Mouse (Mus musculus) hindbrain, embryonic 13.5 days (tissue): Measurements from ENCODE around the gene Serpina11. TPM values are rescaled to one million over a fixed set of nuclear protein-coding genes. Genes with fewer than 3 reads are reported as not detected.

Experiments used
- ATAC-seq: fragments of 200-750 bp; cut with Nextera tagmentation; 2 replicates; pipeline ENCODE4 v1.8.0; 2017; ENCODE audit warnings: moderate TSS enrichment; ENCODE audit not compliant: low FRiP score
- H3K27ac ChIP-seq: fragments of 300-500 bp; sonication (generic); 2 replicates; pipeline ENCODE4 v1.5.1; 2015; ENCODE audit warnings: inconsistent platforms, mild to moderate bottlenecking, moderate library complexity
- H3K27me3 ChIP-seq: fragments of 300-500 bp; sonication (generic); 2 replicates; pipeline ENCODE4 v1.6.1; 2015; ENCODE audit warnings: mild to moderate bottlenecking, inconsistent platforms
- H3K36me3 ChIP-seq: fragments of 300-500 bp; sonication (generic); 2 replicates; pipeline ENCODE4 v1.6.1; 2015; ENCODE audit warnings: mild to moderate bottlenecking, inconsistent platforms
- H3K4me1 ChIP-seq: fragments of 300-500 bp; sonication (generic); replicated peaks from 2 replicates; pipeline ENCODE4 v1.6.1; 2015; ENCODE audit warnings: inconsistent platforms
- H3K4me2 ChIP-seq: fragments of 300-500 bp; sonication (generic); 2 replicates; pipeline ENCODE4 v1.6.1; 2015; ENCODE audit warnings: inconsistent platforms, mild to moderate bottlenecking, moderate library complexity
- H3K4me3 ChIP-seq: fragments of 300-500 bp; sonication (generic); 2 replicates; pipeline ENCODE4 v1.5.1; 2015; ENCODE audit warnings: mild to moderate bottlenecking, inconsistent platforms
- H3K9ac ChIP-seq: fragments of 300-500 bp; sonication (generic); 2 replicates; pipeline ENCODE4 v1.6.1; 2015; ENCODE audit warnings: mild to moderate bottlenecking, inconsistent platforms
- H3K9me3 ChIP-seq: fragments of 300-500 bp; sonication (generic); 2 replicates; pipeline ENCODE4 v1.6.1; 2016; ENCODE audit warnings: inconsistent platforms
- WGBS: fragments of 180-500 bp; shearing (Covaris S2); methylation state at CpG from one replicate; pipeline ENCODE4 v1.1.7; 2015; 5-methylcytosine and 5-hydroxymethylcytosine counted together
- polyA plus RNA-seq: library from polyadenylated mRNA; unstranded; fragments of >200 nt; fragmentation: Nextera tagmentation; extraction: Ambion mirVana; gene quantifications from 2 replicates; pipeline ENCODE4 v1.2.1, GENCODE M21; 2015

The Serpina11 gene
- not detected in 2 replicates for polyA plus RNA-seq

- Histone ChIP-seq H3K4me2 (no peak within 1 kb of the TSS), H3K27me3 (no peaks in the 10 kb centered on the region), H3K36me3 (no peaks in the 10 kb centered on the region), H3K4me1 (no peaks in the 10 kb centered on the region), H3K4me3 (no peak within 1 kb of the TSS), H3K9me3 (no peaks in the 10 kb centered on the region), H3K27ac (no peak within 1 kb of the TSS), H3K9ac (no peak within 1 kb of the TSS)
- ATAC-seq, result no peak
- whole genome bisulfite sequencing, result 93% methylated on average over 6 of the region's 6 CpGs
Measured at GRCm38 (mm10) chr12:103989857-103990256, at the start of gene Serpina11. Gene Serpina11 (minus strand): TSS chr12:103989957.

GRCm38 (mm10) chr12:104038181-104038580 is 48.4 kb upstream of the Serpina11 start:
- no peaks in the 10 kb centered on the region for H3K4me1 ChIP-seq
- H3K9ac ChIP-seq, result no peak overlapping the region
- H3K9me3 ChIP-seq, result no peaks in the 10 kb centered on the region
- H3K36me3 ChIP-seq, result no peaks in the 10 kb centered on the region
- no peak overlapping the region for H3K4me3 ChIP-seq
- ATAC-seq, result no peak
- no peak overlapping the region for H3K4me2 ChIP-seq
- no peak overlapping the region for H3K27ac ChIP-seq
- WGBS, result 94% methylated on average over 7 of the region's 7 CpGs
- no peaks in the 10 kb centered on the region for H3K27me3 ChIP-seq

- no peak for ATAC-seq
- Histone ChIP-seq H3K9ac (no peak overlapping the region), H3K4me1 (no peaks in the 10 kb centered on the region), H3K27ac (no peak overlapping the region), H3K27me3 (no peaks in the 10 kb centered on the region), H3K4me2 (no peak overlapping the region), H3K9me3 (no peaks in the 10 kb centered on the region), H3K36me3 (no peaks in the 10 kb centered on the region), H3K4me3 (no peak overlapping the region)
- 86% methylated on average over 1 of the region's 1 CpGs for WGBS
Measured at GRCm38 (mm10) chr12:104033752-104034151, 44.0 kb upstream of the Serpina11 start.

GRCm38 (mm10) chr12:104029986-104030385 is 40.2 kb upstream of the Serpina11 start:
- Histone ChIP-seq H3K9me3 (no peaks in the 10 kb centered on the region), H3K27ac (no peak overlapping the region), H3K9ac (no peak overlapping the region), H3K4me2 (no peak overlapping the region), H3K36me3 (no peaks in the 10 kb centered on the region), H3K27me3 (no peaks in the 10 kb centered on the region), H3K4me3 (no peak overlapping the region), H3K4me1 (no peaks in the 10 kb centered on the region)
- ATAC-seq, result no peak
- 51% methylated on average over 8 of the region's 8 CpGs for WGBS

- Histone ChIP-seq H3K9me3 (no peaks in the 10 kb centered on the region), H3K4me1 (no peaks in the 10 kb centered on the region), H3K27ac (no peak overlapping the region), H3K4me3 (no peak overlapping the region), H3K36me3 (no peaks in the 10 kb centered on the region), H3K4me2 (no peak overlapping the region), H3K27me3 (no peaks in the 10 kb centered on the region), H3K9ac (no peak overlapping the region)
- 81% methylated on average over 3 of the region's 3 CpGs for WGBS
- no peak for ATAC-seq
Measured at GRCm38 (mm10) chr12:104015280-104015679, 25.5 kb upstream of the Serpina11 start.

- Histone ChIP-seq H3K36me3 (no peaks in the 10 kb centered on the region), H3K9ac (no peak within 1 kb of the TSS), H3K9me3 (no peaks in the 10 kb centered on the region), H3K4me3 (no peak within 1 kb of the TSS), H3K27me3 (no peaks in the 10 kb centered on the region), H3K4me2 (no peak within 1 kb of the TSS), H3K27ac (no peak within 1 kb of the TSS), H3K4me1 (no peaks in the 10 kb centered on the region)
- no peak for ATAC-seq
- 89% methylated on average over 6 of the region's 6 CpGs for WGBS
Measured at GRCm38 (mm10) chr12:104013620-104014019, 23.9 kb upstream of the Serpina11 start, which contains the start of gene Serpina9. Gene Serpina9 (minus strand): TSS chr12:104013755.

DNA sequence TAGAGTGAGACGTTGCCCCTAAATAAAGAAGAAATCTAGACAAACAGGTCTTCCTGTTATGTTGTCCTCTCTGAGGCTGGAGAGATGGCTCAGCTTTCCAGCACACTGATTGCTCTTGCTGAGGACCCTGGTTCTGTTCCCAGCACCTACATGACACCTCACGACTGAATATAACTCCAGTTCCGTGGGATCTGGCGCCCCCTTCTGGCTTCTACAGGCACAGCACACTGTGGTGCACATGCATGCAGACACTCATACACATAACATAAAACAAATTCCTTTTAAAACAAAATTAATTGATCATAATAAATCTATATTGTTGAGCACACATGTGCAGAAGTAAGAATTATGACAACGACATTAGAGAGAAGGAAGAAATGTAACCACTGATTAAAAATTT is 14.9 kb upstream of the Serpina11 start:
- WGBS, result 87% methylated on average over 5 of the region's 5 CpGs
- H3K27ac ChIP-seq, result no peak overlapping the region
- ATAC-seq, result no peak
- H3K9me3 ChIP-seq, result no peaks in the 10 kb centered on the region
- H3K4me1 ChIP-seq, result no peaks in the 10 kb centered on the region
- no peaks in the 10 kb centered on the region for H3K27me3 ChIP-seq
- no peak overlapping the region for H3K4me3 ChIP-seq
- H3K9ac ChIP-seq, result no peak overlapping the region
- no peak overlapping the region for H3K4me2 ChIP-seq
- no peaks in the 10 kb centered on the region for H3K36me3 ChIP-seq

DNA sequence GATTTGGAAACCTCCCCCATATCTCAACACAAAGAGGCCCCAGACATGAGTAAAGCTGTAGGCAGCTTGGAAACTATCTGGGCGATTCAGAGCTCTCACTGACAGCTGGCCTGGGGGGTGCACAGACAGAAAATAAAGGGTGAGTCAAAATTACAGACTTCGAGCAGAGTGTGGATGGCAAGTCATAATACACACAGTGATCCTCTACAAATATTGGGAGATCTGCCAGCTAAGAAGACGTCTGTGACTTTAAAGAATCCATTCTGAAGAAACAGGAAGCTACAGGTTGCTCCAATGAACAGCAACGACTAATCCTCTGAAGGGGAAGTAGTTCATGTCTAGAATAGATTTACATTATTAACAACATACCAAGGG is 13.5 kb upstream of the Serpina11 start:
- no peak for ATAC-seq
- no peaks in the 10 kb centered on the region for H3K9me3 ChIP-seq
- WGBS, result 75% methylated on average over 4 of the region's 4 CpGs
- no peak overlapping the region for H3K4me3 ChIP-seq
- no peaks in the 10 kb centered on the region for H3K27me3 ChIP-seq
- H3K9ac ChIP-seq, result no peak overlapping the region
- H3K27ac ChIP-seq, result no peak overlapping the region
- no peak overlapping the region for H3K4me2 ChIP-seq
- H3K36me3 ChIP-seq, result no peaks in the 10 kb centered on the region
- no peaks in the 10 kb centered on the region for H3K4me1 ChIP-seq

DNA sequence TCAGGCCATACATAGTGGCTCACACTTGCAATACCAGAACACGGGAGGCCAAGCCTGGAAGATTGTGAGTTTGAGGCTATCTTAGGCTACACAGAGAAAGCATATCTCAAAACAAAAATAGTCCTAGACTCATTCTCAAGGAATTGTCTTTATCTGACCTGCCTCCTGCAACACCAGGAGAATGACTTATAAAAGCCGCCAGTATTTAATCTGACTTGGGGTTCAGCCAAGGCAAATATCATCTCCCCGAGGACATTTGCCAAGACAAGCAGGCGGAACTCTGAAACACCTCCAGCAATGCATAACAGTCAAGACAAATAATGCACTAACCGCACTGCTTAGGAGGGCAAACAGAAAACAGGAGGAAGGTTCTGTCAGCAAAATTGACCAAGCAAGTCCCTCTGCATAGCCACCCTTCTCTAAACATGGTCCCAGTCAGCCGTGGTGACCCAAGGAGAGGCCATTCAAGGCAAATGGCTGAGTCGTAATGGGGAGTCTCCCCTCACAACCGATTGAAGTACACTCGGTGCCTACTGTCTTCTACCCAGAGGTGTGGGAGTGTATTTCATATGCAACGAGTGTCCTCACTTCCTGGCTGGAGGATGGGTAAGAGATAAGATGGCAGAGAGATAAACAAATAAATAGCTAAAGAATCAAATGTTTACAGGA is 12.9 kb upstream of the Serpina11 start:
- no peaks in the 10 kb centered on the region for H3K4me1 ChIP-seq
- H3K9ac ChIP-seq, result no peak overlapping the region
- no peaks in the 10 kb centered on the region for H3K27me3 ChIP-seq
- no peaks in the 10 kb centered on the region for H3K36me3 ChIP-seq
- no peak overlapping the region for H3K4me3 ChIP-seq
- H3K9me3 ChIP-seq, result no peaks in the 10 kb centered on the region
- no peak overlapping the region for H3K4me2 ChIP-seq
- no peak for ATAC-seq
- no peak overlapping the region for H3K27ac ChIP-seq
- 85% methylated on average over 10 of the region's 10 CpGs for WGBS

DNA sequence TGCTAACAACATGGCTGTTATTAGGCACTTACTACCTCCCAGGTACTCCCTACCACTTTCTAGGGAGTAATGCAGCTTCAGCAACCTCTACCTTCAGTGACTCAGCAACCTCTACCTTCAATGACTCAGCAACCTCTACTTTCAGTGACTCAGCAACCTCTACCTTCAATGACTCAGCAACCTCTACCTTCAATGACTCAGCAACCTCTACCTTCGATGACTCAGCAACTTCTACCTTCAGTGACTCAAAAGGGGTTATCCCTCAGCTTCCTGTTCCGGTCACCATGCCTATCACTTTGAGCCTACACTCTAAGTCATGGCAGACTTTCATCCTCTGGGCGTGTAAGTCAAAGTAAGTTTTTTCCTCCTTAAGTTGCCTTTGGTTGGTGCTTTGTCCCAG is 10.8 kb upstream of the Serpina11 start:
- no peaks in the 10 kb centered on the region for H3K27me3 ChIP-seq
- 89% methylated on average over 3 of the region's 3 CpGs for WGBS
- ATAC-seq, result no peak

GRCm38 (mm10) chr12:103999611-104000010 is 9.9 kb upstream of the Serpina11 start:
- Histone ChIP-seq H3K4me2 (no peak overlapping the region), H3K27me3 (no peaks in the 10 kb centered on the region), H3K9ac (no peak overlapping the region), H3K27ac (no peak overlapping the region), H3K4me3 (no peak overlapping the region), H3K36me3 (no peaks in the 10 kb centered on the region), H3K9me3 (no peaks in the 10 kb centered on the region), H3K4me1 (no peaks in the 10 kb centered on the region)
- no peak for ATAC-seq
- 71% methylated on average over 8 of the region's 8 CpGs for WGBS

More for the DNA sequence above, 10.8 kb upstream of the Serpina11 start:
- H3K4me2 ChIP-seq, result no peak overlapping the region
- H3K9ac ChIP-seq, result no peak overlapping the region
- H3K4me1 ChIP-seq, result no peaks in the 10 kb centered on the region
- H3K4me3 ChIP-seq, result no peak overlapping the region
- no peaks in the 10 kb centered on the region for H3K36me3 ChIP-seq
- no peaks in the 10 kb centered on the region for H3K9me3 ChIP-seq
- no peak overlapping the region for H3K27ac ChIP-seq

DNA sequence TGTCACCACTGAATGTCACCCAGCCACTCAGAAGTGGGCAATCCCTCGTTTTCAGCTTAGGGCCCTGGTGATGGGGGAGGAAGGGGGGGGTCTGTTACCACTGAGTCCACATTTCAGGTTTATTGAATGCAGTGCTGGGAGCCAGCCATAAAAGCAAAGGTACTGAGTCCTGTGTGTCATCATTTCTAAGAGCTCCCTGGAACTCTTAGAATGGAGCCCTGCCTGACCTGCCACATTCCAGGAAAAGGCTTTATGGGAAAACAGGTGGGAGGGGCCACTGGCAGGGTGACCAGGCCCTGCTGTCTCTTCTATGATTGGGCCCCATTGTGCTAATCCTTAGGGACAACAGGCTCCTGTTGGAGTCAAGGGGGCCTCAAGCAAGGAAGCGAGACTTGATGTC is 6.8 kb upstream of the Serpina11 start:
- Histone ChIP-seq H3K9ac (no peak overlapping the region), H3K36me3 (no peaks in the 10 kb centered on the region), H3K4me2 (no peak overlapping the region), H3K4me3 (no peak overlapping the region), H3K9me3 (no peaks in the 10 kb centered on the region), H3K4me1 (no peaks in the 10 kb centered on the region), H3K27ac (no peak overlapping the region), H3K27me3 (no peaks in the 10 kb centered on the region)
- 64% methylated on average over 2 of the region's 2 CpGs for WGBS
- ATAC-seq, result no peak

DNA sequence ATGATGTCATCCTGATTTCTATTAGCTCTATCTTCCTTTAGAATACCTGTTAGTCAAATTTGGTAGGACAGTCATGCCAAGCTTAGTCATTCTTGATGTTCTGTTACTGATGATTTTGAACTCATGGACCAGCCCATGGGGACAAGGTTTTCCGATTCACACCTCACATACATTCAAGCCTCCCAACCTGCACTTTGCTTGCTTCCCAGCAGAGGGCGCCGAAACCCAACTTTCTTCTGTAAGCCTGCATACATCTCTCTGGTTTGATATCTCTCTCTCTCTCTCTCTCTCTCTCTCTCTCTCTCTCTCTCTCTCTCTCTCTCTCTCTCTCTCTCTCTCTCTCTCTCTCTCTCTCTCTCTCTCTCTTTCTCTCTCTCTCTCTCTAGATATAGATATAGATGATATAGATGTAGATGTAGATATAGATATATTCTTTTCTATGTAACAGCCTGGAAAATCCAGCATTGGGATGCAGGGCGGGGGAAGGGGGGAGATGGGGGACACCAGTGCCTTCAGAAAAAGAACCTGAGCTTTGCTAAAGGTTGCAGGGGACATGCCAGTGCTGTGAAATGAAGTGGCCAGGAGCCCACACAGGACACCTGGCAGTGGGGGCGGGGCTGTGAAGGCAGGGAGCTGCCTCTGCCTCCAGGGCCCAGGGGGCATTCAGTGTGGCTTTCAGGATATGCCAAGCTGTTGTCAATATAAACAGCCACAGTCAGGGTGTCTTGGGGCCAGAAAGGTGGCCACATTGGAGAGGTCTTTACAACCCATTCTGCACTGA is 5.7 kb upstream of the Serpina11 start:
- Histone ChIP-seq H3K9ac (no peak overlapping the region), H3K27me3 (no peaks in the 10 kb centered on the region), H3K4me1 (no peaks in the 10 kb centered on the region), H3K9me3 (no peaks in the 10 kb centered on the region), H3K36me3 (no peaks in the 10 kb centered on the region), H3K4me3 (no peak overlapping the region), H3K27ac (no peak overlapping the region), H3K4me2 (no peak overlapping the region)
- 42% methylated on average over 5 of the region's 5 CpGs for WGBS
- peak; percentile 38 for ATAC-seq
